Mouse (Mus musculus) frontal cortex, adult 2 months (tissue): ENCODE measurements around the gene Rhobtb3. TPM values are rescaled to one million over a fixed set of nuclear protein-coding genes. Genes with fewer than 3 reads are reported as not detected.
A peak's percentile ranks its signal among the peaks of the same experiment; 100 is the strongest.

Source experiments
- DNase-seq, 2 experiments: peaks; one replicate each; pipeline ENCODE4 v3.0.0; 2022; ENCODE audit warnings: low spot score in 1 of 2; ENCODE audit errors: extremely low spot score in 1 of 2
- polyA plus RNA-seq: library from polyadenylated mRNA; depleted of rRNA; stranded (reverse); fragments of >200 nt; gene quantifications from 2 replicates; pipeline ENCODE4 v1.2.3, GENCODE M21; 2012; rRNA removed

Rhobtb3 gene
- 15.4 and 16.5 TPM in 2 replicates for polyA plus RNA-seq

DNA sequence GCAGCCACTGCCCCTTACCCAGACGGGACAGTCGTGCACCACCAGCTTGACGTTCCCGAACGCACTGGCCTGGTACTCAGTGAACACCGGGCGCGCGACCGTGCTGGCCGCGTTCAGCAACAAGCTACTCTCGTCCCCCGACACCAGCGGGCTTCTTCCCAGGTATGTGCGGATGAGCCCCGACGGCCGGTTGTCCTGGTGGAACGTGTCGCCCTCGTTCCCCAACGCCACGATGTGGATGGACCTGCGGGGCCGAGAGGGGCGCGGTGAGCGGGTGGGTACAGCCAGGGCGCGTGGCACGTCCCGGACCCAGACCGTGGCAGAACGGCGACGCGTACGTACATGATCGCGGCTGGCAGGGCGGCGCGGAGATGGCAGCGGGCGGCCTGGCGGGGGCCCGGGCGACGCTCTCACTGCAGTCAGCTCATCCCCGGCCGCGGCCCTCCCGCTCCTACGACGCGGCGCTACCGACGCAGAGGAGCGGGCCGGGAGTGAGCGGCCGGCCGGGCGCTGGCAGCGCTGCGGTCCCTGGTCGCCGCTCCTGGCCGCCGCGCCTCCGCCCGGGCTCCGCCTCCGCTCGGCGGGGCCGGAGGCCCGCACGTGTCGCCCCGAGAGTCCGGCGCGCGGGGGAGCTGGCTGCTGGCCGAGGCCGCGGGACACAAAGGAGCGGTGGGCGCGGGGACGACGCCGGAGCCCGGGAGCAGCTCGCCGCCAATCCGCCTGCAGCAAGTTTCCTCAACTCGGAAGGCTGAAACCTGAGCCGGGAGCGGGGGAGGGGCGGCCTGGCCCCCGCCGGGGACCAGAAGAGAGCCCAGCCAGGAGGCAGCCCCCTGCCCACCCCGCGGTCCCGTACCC, at the start of gene Rhobtb3:
Rhobtb3 (minus strand) TSS at position 737 of the 855 bp plus-strand sequence.
- DNase-seq, result peak; percentile 25 to 67

DNA sequence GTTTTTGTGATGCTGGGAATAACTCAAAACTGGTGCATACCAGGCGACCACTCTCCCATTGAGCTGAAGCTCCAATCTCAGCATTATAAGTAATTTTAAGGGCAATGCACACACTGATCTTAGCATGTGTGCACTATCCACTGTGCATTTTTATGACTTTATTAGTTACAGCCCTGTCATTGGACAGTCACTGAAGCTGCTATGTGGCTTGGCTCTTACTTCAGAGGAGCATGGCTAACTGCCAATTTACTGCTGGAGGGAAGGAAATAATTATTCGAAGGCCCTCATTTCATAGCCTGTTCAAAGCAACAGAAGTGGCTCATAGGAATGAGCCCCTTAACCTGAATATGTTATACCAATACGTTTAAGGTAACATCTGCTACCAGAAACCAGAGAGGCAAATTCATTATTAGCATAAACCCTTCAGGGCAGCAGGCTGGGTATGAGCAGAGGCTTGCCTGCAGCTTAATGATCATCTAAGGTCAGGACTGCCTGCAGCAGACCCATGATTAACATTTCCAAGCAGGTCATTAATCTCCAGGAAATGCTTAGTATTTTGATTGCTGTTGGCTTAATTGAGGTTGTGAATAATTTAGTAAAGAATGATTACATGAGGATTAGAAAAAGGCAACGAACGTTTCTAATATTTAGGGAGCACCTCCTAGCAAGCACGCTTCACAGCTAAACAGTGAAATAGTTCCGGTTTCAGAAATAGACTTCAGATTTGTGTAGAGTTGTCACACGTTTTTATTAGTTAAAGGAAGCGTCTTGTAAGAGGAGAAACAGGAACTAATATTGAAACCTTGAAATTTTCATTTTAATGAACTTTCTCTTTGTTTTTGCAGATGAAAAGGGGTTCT, 48.7 kb upstream of the Rhobtb3 start:
- no peak for DNase-seq

DNA sequence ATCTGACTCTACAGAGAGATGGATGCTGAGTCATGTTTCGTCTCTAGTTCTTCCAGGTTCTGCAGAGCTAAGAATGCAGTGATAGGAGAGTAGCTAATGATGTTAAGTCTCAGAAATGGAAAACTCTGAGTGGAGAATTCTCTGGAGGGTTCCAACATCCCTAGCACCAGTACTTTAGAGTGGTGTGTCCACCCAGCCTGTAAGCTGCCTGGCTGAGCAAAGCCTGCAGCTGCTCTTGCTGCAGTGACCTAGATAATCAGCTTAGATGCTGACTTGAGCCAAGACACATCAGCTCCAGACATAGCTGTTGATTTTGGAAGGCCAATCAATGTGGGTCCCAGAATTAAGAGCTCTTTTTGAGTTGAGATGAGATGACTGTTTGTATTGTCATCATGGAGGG, 44.4 kb upstream of the Rhobtb3 start:
- DNase-seq, result peak in 1 of 2 experiments; percentile 27

DNA sequence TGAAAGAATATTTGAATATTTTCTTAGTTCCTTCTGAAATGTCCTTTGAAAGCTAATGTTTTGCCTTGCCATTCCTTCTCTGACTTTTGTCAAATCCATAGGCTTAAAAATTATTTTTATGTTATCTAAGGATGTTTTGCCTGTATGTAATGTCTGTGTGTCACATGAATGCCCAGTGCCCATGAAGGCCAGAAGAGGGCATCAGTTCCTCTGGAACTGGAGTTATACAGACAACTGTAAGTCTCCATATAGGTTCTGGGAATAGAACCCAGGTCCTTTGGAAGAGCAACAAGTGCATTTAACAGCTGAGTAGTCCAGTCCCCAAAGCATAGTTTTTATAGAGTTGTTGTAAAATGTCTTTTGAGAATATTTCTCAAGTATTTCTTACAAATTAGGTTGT, 38.2 kb upstream of the Rhobtb3 start:
- no peak for DNase-seq

DNA sequence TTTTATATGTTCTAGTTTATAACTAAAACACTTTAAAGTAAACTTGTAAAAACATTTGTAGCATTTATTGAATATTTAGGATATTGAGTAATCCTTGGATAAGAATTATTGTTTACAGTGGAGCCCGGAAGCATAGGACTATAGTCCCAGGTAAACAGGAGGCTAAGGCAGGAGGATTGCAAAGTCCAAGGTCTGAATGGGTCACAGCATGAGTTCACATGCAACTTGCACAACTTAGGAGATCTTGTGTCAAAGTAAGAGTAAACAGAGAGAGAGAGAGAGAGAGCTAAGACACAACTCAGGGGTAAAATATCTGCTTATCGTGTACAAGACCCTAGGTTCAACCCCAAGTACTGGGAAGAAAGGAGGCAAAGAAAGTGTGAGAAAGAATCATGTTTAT, 32.9 kb upstream of the Rhobtb3 start:
- DNase-seq, result no peak

DNA sequence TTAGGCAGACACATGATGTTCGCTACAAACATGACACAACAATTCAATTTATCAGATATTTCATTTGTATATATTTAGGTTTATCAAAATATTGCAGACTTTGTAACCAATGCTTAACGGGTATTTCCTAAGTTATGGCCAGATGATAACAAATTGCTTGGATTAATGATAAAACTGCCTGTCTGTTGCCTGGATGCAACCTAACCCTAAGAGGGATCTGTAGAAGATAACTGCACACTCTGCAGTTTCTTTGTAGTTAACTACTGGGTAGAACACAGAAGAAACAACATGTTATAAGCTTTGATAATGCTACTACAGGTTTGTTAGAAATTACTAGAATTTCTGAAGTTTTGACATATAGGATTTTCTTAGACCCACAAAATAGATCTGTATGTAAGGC, 32.5 kb upstream of the Rhobtb3 start:
- no peak for DNase-seq

DNA sequence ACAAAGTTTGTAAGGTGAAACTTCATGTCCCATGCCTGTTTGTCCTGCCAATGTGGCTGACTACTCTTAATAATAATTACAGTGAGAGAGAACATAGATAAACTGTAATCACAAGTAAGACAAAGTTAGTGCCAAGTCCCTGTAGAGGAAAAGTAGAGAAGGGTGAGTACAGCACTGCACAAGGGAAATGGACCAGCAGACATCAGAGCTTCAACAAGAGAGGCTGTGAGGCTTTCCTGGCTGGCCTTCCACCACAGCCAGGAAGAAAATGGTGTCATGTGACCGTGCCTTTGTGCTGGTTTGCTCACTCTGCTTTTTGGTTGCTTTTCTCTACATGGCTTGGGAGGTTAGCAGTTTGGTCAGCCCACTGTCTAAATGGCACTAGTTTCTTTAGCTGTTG, 31.9 kb upstream of the Rhobtb3 start:
- DNase-seq, result peak in 1 of 2 experiments; percentile 7

DNA sequence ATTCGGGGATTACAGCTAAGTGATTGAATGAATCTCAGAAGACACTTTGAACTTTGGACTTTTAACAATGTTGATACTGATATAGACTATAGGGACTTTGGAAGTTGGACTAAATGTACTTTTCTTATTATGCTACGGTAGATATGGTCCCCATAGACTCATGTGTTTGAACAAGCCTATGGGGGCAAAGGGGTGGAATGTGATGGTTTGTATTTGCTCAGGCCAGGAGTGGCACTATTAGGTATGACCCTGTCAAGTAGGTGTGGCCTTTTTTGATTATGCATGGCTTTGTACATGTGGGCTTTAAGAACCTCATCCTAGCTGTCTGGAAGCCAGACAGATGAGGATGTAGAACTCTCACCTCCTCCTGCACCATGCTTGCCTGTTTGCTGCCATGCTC, 30.8 kb upstream of the Rhobtb3 start:
- DNase-seq, result no peak

DNA sequence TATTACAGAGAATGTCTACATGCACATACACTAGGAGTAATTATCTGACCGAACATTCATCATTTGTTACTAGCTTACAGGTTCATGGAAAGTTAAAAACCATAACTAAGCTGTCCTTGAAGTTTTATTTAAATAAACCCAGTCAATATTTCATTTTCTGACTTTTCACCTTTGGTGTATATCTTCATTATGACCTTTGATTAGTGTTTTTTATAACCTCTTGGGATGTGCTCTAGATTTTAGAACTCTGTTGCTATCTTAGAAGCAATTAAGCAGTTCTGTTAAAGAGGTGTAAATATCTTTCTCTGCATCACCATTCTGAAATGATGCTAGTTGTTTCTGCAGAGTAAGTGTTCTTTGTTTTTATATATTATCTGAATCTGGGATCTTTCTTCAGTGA, 23.1 kb upstream of the Rhobtb3 start, which contains the start of gene Spata9:
Spata9 (plus strand) TSS at position 301 of the 400 bp plus-strand sequence.
- no peak for DNase-seq

DNA sequence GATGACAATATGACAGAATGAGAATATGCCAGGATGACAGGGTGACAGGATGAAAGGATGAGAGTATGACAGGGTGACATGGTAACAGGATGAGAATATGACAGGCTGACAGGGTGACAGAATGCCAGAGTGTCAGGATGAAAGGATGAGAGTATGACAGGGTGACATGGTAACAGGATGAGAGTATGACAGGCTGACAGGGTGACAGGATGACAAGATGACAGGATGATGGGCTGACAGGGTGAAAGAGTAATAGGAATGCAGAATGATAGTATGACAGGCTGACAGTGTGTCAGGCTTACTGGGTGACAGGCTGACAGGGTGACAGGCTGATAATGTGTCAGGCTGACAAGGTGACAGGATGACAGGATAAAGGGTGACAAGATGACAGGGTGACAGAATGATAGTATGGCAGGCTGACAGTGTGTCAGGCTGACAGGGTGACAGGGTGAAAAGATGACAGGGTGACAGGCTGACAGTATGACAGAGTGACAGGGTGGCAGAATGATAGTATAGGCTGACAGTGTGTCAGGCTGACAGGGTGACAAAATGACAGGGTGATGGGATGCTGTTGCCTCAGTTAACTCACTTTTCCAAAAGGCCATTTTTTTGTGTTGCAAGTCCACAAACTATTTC, 11.8 kb upstream of the Rhobtb3 start:
- DNase-seq, result no peak

DNA sequence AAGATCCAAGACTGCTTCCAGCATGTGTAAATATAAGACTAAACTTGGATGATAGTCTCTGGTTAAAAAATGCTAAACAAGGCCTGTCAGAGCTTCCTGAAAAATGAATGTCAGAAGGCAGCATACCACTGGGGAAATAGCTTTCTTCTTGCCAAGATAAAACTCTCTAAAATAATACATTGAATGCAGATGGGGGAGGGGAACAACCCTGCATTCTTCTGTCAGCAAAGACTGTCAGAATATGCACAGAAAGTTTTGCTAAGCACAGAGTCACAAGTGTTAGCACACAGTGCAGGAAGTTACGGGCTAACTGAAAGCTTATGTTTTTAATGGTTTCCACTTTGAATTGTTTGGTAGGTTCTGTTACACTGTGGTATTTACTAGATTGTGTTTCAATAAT, 6.6 kb upstream of the Rhobtb3 start:
- DNase-seq, result no peak

DNA sequence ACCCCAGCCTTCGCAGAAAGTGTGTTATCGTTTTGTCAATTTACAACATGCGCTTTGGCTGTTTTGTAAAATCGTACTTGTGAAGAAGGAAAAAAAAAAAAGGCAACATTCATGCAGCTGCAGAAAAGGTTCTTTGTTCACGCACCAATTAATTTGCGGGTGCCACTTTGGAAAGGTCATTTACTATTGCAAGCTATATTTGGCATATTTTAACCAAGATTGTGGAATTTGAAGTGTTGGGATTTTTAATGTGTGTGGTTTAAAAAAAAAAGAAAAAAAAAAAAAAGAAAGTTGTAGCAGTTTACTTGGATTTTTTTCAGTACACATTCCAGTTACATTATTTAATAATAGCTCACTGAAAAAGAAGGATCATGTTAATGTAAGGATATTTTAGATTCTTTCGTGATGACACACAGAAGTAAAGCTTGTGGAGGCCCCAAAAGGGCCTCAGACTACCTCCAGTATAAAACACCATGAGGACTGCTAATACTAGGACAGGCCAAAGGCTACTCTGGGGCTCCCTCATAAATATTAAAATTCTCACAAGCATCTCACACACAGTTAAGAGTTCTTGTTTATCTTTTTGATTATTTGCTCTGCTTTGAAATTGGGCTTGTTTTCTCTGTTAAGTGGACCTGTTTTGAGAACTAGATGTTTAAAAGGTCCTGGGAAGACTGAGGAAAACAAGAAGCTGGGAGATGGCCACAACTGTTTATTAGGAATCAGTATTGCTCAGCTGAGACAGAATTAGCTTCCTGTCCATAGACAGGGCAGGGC, 507 bp upstream of the Rhobtb3 start:
- DNase-seq, result no peak

DNA sequence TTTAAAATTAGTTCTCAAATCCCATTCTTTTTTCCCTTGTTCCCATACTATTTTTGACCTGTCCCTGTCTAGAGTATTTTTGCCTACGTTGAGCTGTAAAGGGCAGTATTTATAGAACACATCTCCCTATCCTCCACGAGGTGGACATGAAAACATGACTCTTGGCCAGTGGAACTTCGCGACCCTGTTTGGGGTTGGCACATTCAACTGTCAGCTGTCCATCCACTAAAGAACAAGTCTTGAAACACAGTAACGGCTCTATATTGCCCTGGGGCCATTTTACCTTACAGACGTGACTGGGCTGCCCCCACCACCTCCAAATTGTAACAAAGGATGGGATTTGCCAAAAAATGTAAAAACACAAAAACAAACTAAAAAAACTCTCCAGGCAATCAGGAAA, 994 bp downstream of the Rhobtb3 start:
- DNase-seq, result no peak

DNA sequence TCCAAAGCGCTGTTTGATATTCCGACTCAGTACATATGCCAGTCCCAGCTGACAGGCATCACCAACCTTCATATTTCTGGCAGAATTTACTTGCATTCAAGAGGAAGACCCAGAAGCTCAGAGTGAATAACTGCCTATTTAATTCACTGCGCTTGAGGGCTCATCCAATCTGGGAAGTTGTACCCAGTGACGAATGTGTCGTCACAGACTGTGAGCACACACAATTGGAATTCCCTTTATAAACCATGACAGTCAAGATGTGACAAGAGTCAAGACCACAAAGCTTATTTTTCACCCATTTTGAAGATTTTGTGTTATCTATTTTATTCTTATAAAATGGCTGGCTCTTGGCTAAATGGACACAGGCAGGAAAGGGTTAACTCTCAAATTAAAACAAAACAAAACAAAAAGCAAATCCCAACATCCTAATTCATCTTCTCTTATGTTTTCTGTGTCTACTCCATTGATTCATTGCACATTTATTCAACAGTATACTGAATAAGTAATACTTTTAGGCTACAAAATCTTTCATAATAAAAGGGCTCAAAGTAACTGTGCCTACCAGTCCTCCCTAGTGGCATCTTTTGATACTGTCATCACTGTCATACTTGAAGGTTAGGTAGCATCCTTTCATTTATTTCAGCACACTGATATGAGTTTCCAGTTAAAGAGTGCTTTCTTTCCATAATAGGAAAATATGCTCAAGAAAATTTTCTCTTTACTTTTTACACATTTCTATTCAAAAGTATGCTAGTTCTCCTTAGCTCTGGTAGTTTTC, 2.0 kb downstream of the Rhobtb3 start:
- no peak for DNase-seq

DNA sequence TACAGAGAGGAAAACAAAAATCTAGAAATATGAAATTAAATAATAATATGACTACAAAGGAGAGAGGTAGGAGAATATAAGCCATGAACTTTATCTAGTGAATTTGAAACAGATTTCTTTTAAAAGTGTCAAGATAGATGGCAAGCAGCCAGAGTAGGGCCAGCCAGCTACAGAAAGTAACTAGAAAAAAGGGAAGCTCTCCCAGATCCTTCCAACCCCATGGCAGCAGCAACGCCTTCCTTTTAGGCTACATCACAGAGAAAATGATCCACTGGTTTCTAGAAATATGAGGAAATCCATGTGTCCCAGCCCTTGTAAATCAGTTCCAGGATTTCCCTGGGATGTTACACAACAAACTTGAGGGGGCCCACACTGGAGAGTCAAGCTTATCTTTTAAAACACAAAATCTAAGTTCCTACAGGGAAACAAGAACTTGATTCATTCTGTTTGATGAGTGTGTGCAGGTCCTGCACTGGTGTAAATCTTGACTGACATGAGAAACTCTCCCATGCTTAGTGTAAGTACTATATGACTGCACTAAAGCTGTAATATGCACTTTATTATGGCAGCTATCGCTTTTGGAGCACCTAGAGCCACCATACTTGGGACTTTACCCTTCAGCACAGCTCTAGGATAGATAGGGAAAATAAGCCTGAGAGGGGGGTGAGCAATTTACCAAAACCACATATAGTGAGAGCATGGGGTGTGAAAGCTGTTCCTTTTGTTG, 2.8 kb downstream of the Rhobtb3 start:
- DNase-seq, result no peak

DNA sequence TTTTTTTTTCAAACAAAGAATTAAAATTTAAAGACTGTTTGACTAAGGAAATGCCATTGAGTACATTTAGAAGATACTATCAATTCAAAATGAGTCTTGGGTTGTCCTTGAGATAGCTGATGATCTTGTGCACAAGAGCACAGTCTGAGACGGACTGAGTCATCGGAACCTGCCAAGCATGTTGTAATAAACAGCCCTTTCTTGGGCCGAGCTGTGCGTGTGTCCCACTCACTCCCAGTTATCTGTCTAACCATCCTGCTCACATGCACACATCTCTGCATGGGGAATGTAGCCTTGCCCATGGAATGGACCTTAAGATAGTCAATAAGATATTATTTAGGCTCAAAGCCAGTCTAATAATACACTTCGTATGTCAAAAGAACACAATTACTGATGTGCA, 4.9 kb downstream of the Rhobtb3 start:
- DNase-seq, result no peak

DNA sequence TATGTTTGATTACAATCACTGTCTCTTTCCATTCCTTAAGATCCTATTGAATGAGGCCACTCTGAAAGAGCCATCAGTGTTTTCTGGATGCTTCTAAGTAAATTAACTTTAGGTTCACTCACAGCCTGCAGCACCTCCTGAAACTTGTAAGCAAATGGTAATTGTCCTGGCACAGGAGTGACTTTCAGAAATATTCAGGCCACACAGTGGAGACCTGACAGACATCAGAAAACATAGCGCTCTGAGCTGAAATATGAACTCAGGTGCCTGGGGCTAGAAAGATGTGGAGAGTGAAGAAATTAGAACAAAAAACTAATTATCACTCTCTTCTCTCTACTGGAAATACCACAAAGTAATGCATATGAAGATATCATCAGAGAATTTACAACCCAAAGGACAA, 10.4 kb downstream of the Rhobtb3 start:
- no peak for DNase-seq

DNA sequence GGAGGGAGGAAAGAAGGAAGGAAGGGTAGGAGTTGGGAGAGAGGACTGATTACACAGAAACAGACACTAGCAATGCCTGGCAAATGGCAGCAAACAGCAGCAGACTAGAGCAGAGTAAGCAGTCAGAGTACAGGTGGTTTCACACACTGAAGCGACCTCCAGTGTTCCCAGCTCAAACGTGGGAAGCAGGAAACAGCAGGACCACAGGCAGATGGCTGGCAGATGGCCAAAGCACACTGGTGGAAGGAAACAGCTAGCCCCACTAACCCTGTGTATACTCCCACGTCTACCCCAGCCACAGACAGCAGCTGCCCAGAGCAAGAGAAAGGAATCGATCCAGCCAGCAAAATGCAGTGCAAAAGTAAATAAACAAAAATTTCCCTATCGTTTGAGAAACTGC, 12.7 kb downstream of the Rhobtb3 start:
- DNase-seq, result peak; percentile 27 to 58

DNA sequence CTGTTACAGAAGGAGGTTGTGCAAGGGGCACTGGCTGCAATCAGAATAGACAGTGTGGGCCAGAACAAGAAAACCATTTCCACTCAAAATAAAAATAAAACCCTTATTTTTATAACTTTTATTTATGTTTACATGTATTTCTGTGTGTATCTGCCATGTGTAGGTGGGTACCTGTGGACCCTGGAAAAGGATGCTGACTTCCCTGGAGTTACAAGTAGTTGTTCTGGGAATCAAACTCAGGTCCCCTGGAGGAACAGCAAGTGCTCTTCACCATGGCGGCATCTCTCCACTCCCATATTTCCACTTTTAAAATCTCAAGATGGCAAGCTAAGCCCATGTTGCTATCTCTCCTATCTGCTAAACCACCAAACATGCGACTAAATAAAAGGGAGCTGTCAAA, 13.1 kb downstream of the Rhobtb3 start:
- DNase-seq, result no peak
